Mouse (Mus musculus): ENCODE measurements around the gene Cdk15.

The Cdk15 gene

DNA sequence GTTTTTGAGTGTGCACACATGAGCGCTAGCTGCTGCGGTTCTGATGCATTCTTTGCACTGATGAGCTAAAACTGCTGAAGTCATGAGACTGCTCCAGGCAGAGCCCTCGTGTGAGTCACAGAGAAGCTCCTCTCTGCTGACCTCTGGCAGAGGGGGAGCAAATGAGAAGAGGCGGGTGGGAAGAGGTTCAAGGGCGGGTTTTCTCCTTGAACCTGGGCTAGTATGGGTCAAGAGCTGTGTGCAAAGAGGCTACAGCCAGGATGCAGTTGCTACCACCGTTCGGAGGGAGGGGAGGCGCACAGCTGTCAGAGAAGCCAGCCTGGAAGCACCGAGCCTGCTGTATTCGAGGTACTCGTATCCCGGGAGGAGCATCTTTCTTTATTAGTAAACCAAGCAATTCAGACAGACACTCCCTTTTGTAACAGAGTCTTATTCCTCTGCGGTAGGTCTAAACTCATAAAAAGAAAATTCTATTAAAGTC, at the start of gene Cdk15:
Cdk15 (plus strand) TSS at position 156 of the 481 bp plus-strand sequence.
- DNase-seq (ENCODE audit: extremely low read depth, low read depth, low spot score): no peak

DNA sequence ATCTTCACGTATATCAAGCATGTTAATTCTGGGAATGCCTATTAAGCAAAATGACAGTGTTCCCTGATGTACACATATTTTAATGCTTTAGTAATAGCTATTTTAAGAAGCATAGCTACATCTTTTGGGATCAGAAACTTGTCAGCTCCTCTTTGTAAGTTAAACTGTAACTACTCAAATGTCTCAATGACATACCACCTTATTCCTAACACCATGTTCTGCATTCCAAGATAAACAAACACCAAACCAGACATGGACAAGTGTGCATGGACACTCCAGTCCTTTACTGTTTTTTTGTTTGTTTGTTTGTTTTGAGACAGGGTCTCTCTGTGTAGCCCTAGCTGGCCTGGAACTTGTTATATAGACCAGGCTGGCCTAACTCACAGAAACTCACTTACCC, 48.4 kb upstream of the Cdk15 start:
- no peak for DNase-seq (ENCODE audit: extremely low read depth, low read depth, low spot score)

DNA sequence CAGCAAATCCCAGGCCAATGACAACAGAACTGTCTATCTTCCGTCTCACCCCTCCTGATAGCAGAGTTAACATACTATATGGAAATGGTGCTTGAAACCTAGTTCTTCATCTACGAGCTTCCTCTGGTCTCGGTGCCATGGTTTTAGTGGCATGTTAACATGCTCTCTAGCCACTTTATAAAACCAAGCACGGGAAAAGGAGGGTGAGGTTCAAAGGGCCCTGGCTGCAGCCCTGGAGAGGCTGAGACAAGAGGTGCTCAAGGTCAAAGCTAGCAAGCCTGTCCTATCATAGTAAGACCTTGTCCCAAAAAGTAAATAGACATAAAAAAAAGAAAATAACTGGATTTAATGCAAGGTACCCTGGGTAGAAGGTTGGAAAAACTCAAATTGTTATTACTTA, 45.1 kb upstream of the Cdk15 start:
- DNase-seq (ENCODE audit: extremely low read depth, low read depth, low spot score): no peak

DNA sequence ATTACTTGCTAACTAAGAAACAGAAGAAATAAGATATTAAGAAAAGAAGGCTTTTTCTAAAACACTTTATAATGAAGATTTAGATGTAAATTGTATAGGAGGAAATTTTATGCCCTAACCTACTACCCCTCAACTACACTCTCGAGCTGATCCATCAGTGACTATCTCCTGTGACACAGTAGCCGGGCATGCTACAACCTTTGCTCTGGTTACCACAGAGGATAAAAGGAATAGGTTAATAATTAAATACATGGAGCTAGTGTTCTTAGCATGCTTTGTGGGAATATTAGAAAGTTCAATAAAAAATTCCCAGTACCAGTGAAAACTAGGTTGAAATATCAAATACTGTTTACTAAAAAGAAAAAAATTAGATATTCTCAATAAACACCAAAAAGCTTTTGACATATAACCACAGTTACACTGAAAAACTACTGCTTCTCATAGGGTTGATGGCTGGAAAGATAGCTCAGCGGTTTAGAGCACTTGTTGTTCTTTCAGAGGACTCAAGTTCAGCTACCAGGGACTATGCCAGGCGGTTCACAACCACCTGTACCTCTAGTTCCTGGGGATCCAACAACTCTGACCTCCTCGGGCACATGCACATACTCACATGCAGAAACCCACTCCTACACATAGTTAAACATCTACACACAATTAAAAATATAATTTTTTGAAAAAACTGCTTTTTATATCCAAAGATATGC, 44.5 kb upstream of the Cdk15 start:
- no peak for DNase-seq (ENCODE audit: extremely low read depth, low read depth, low spot score)

DNA sequence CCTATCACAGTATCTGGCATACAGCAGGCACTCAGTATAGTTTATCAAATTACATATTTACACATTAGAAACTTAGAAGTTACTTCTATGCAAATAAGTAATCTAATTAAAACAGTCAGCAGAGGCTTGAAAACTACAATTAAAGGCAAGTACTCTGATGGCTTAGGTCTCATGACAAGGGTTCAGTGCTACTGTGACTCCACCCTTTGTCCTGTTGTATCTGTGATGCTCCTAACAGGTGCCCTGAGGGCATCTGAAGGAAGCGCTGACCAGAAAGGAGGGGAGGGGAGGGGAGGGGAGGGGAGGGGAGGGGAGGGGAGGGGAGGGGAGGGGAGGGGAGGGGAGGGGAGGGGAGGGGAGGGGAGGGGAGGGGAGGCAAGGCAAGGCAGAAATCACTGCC, 43.8 kb upstream of the Cdk15 start:
- no peak for DNase-seq (ENCODE audit: extremely low read depth, low read depth, low spot score)

DNA sequence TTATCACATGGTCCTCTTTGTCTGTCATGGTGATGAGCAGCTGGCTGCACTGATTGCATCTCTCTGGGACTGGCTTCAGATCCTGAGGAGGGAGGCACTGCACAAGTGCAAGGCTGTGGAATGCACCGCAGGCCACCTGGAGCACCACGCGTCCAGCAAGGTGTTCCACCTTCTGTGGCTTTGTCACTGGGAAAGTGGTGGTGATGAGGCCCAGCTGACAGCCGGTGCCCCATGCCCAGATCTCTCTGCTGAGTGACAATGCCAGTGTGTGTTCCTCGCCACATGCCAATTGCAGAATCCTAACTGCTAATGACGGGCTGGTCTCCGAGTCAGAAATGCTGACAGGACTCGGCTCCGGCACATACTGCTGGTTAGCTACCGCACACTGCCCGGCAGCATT, 41.3 kb upstream of the Cdk15 start:
- DNase-seq (ENCODE audit: extremely low read depth, low read depth, low spot score): no peak

DNA sequence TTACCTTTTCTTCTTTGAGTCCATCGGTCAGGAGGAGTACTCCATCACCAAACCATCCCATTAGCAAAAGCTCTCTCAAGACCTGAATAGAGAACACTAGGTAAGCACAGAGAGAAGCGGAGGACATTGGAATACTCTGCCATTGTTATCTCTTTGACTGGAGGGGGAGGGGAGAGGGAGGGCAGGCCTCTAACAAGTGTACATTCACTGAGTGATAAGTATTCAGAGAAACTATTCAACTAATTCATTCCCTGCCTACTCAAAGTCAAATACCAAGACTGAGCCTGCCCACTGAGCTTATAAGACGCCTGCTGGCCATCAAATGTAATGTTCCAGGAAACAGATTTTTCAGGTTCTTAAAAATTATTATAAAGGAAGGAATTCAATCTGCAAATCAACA, 36.3 kb upstream of the Cdk15 start:
- DNase-seq (ENCODE audit: extremely low read depth, low read depth, low spot score): no peak

DNA sequence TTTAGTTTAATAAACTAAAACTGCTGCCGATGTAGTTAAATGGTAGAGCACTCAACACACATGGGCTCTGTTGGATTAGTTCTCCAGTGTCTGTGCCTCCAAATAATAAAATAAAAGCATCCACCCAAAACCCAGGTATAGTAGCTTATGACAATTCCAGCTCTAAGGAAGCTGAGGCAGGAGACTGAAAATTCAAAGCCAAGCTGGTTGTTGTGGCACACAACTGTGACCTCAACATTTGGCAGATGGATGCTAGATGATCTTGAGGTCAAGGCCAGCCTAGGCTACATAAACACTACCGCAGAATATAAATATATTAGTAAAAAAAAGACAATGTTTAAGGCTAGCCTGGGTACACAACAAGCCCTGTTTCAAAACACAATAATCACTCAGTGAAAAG, 35.1 kb upstream of the Cdk15 start:
- DNase-seq (ENCODE audit: extremely low read depth, low read depth, low spot score): no peak

DNA sequence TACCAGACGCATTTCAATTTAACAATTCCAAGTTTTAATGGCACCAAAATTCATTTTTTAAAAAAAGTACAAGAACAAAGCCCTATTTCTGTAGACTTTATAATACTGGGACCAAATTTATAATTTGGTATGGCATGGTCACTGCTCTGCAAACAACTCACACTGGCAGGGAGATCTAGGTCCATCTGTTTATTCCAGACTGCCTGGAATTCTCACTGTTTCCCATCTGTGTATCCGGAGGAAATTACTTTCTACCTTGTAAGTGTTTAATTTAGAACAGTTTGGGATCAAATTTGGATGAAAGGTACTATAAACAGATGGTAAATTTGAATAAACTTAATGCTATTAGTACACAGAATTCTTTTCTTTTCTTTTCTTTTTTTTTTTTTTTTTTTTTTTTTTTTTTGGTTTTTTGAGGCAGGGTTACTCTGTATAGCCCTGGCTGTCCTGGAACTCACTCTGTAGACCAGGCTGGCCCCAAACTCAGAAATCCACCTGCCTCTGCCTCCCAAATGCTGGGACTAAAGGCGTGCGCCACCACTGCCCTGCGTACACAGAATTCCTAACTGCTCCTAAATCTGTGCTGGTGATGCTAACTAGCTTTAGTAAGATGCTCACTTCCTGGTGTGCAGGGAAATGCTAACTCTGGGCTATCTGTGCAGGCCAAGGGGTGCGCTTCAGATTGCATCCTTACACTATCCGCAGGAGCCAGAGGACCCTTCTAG, 34.4 kb upstream of the Cdk15 start:
- no peak for DNase-seq (ENCODE audit: extremely low read depth, low read depth, low spot score)

DNA sequence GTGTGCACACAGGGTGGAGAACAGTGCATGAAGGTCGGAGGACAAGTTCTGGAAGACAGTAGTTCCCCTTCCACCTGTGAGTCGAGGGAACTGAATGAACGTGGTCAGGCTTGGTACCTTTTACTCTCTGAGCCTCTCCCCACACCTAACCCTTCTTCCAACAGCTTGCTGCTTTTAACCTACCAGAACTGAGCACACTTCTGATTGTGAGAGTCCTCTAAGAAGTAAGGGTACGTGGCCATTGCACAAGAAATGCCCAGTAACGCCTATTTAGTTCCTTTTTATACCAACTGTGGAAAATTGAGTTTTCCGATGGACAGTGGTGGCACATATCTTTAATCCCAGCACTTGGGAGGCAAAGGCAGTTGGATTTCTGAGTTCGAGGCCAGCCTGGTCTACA, 28.2 kb upstream of the Cdk15 start:
- no peak for DNase-seq (ENCODE audit: extremely low read depth, low read depth, low spot score)

DNA sequence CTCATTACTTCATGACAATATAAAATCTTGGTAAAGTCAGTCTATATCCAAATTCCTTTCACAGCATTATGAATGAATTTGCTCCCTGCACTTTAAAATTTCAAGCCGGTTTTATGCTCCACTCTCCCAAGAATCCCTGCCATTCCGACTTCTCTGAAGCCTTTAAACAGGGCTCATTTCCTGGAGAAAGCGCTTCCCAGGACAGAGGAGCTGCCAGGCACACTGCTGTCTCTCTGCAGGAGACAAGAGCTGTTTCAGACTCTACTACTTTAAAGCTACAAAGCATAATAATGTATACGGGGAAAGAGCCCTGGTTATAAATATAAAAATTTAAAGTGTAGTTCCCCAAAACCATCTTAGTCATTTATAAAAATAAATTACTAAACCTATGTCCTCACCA, 27.5 kb upstream of the Cdk15 start:
- no peak for DNase-seq (ENCODE audit: extremely low read depth, low read depth, low spot score)

DNA sequence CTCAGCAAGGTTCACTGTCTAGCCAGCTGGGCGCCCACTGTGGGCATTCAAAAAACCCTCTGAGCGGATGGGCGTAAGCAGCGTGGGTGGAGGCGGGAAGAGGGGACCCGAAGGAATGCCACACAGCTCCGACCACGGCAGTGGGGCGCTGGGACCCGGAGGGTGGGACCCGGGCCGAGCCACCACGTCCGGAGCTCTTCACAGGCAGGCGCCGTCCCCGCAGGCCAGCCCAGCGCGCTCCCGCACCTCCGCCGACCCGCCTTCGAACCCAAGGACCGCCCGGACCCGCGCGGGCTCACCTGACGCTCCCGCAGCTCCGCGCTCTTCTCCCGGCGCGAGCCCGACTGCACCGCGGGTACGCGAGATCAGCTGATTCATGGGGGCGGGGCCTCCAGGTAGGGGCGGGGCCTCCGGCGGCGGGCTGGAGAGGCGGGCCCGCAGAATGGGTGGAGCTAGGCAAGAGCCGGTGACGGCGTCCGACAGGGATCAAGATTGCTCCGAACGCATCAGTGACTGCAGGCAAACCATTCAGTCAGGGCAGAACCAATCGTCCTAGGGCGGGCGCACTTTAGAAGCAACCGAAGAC, 19.8 kb upstream of the Cdk15 start, which contains the start of gene Als2:
Als2 (minus strand) TSS at position 376 of the 586 bp plus-strand sequence.
- peak; percentile 50 for DNase-seq (ENCODE audit: extremely low read depth, low read depth, low spot score)

DNA sequence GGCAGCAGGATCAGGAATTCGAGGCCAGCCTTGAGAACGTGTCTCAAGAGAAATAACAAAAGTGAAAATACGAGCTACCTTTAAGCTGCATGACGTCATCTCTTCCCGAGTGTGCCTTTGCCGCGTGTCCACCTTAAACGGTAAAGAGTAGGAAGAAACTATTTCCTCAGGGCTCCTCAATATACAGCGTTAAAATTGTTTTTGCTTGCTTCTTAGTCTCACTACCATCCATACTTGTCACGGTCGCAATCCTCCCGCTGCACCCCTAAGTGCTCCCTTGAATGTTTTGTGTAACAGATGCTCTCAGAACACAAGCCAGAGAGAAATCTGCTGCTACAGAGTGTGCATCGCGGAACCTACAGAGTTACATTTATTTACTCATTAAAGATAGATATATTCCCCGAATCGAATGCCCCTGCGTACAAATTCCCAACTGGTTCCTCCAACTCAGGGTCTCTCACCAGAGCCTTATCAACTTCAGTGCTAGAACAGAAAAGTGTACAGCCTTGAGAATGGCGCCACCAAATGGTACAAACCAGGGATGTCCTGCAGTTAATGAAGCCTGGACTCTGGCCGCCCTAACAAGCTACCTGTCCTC, 19.0 kb upstream of the Cdk15 start:
- no peak for DNase-seq (ENCODE audit: extremely low read depth, low read depth, low spot score)

DNA sequence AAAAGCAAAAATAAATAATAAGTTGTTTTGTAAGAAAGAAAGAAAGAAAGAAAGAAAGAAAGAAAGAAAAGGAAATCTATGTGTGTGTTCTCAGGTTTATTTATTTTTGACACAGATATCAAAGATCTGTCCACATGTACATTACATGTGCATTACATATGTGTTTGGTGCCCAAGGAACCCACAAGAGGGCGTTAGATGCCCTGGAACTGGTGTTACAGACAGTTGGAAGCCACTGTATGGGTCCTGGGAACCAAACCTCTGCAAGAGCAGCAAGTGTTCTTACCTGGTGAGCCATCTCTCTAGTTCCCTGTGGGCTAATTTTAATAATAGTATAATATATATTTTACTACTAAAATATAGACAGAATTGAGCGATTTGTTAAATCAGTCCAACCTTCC, 12.9 kb upstream of the Cdk15 start:
- no peak for DNase-seq (ENCODE audit: extremely low read depth, low read depth, low spot score)

DNA sequence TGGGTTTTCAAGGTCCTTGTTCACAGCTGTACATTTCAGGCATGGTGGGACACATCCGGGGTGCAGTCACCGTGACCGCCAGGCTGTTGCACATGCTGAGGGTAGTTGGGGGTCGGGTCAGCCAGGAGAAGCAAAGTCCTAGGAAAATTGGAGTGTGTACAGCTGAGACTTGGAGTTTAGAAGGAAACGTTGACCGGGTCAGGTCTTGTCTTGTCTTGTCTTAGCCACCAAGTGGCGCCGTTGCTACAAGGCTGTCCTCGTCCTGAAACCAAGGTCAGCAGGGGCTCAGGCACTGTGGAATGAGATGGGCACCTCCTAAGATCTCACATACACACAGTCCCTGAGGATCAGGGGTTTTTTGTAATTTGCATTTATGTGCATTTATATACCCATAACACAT, 9.1 kb upstream of the Cdk15 start:
- DNase-seq (ENCODE audit: extremely low read depth, low read depth, low spot score): no peak

DNA sequence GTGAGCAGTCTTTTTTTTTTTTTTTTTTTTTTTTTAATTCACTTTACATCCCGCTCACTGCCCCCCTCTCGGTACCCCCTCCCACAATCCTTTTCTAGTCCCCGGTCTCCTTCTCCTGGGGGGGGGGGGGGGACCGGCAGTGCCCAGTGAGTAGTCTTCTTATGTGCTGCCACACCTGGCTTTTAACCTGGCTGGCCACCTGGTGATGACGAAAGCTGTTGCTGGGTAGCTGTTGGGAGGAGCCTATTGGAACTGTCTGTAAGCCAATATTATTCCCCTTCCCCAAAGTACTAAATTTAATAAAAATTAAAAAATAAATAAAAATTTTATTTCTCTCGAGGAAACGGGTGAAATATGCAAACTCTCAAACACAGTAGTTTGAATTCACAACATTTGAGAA, 3.9 kb upstream of the Cdk15 start:
- no peak for DNase-seq (ENCODE audit: extremely low read depth, low read depth, low spot score)

DNA sequence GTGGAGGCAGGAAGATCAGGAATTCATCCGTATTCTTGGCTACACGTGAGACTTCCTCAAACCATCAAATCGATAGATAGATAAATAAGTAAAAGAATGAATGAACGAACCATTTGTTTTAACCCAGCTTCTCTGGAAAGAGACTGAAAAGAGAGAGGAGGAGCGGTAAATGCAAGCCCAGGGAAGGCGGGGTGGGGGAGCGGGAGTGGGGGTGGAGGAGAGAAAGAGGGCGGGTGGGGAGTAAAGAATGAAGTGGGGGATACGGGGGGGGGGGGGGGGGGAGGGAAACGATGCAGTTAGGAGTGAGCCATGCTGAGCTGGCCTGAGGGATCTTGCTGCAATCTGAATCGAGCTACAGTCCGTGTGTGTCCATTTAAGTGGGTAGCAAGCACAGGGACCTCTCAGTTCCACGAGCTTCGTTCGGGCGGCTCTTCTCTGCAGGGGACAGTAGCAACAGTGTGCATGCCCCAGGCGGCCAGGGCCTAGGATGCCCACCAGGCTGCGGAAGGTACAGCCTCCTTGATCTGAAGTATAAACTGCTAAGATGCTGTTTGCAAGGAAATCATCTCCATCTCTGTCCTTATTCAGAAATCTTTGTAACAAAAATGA, 3.3 kb upstream of the Cdk15 start:
- DNase-seq (ENCODE audit: extremely low read depth, low read depth, low spot score): no peak

DNA sequence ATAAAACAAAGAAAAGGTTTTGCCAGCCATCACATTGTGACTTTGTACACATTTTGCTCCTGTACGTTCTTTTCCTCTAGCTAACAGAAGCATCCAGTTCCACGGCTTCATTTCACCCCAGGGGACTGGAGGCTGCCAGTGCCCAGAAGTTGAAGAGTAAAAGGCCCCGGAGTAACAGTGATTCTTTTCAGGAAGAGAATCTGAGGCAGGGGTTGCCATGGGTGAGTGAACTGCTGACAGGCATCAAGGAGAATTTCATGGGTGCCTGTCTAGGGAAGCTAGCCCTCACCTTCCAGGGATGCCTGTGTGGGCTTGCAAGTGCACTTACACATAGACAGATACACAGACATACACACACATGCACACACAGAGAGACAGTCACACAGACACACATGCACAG, 1.0 kb downstream of the Cdk15 start:
- DNase-seq (ENCODE audit: extremely low read depth, low read depth, low spot score): no peak

DNA sequence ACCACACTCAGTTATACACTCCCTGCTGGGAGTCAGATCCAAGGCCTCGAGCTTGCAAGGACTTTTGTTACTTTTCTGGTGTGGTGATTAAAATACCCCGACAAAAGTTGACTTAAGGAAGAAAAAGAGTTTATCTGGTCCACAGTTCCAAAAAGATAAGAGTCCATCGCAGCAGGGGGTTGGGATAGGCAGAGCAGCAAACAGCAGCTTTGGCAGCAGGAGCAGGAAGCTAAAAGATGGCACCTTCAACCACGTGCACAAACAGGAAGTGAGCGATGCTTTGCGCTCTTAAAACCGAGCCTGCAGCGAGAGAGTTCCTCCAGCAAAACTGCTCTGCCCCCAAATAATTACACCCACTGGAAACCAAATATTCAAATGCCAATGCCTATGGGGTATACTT, 12.2 kb downstream of the Cdk15 start:
- no peak for DNase-seq (ENCODE audit: extremely low read depth, low read depth, low spot score)

DNA sequence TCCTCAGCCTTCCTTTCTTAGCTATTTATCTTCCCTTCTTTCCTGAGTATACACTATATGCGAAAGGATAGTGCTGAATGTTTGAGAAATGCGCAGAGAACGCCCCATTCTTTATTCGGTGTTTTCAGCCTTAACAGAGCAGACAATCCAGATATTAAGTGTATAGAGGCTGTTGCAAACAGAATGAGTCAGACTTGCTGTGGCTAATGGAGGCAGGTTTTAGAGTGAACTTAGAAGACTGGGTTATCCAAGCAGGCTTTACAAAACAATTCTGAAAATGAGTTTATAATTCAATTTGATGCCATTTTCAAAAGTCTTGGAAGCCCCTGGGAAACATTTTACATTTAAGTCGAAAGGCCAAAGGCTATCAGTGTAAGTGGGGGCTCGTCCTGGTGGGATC, 12.8 kb downstream of the Cdk15 start:
- no peak for DNase-seq (ENCODE audit: extremely low read depth, low read depth, low spot score)

DNA sequence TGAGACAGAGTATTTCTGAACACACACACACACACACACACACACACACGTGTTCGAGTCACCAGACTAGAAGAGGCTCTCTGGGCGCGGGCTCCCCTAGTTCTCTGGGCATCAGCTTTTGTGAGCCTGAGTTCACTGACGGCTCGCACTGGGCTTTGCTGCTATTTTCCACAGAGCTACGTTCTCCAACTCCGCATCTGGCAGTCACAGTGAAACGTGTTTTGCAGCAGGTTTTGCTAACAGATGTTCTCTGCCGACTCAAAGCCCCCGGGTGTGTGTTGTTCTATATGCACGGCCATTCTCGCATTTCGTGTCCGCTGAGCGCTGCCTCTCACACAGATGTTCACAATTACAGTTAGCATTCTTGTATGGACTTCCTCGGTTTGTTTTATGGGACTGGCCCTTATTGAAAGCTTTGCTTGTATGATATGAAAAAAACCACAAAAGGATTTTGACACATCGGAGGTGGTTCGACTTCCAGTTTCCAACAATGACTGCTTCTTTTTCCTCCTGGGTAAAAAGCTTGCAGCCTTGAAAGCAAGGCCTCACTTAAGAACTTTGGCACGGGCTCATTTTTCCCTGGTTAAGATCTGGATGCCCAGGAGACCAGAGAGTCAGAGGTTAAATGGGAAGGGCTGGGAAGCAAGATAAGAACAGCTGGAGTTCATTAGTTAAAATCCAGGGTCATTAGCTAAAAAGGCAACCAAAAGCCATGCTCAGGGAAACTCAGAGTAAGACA, 13.4 kb downstream of the Cdk15 start:
- DNase-seq (ENCODE audit: extremely low read depth, low read depth, low spot score): no peak

All from fat pad, adult 2 months (tissue).